Mouse (Mus musculus): Measurements from ENCODE around the gene Troap. TPM values are rescaled to one million over a fixed set of nuclear protein-coding genes. Genes with fewer than 3 reads are reported as not detected.

The Troap gene
- polyA plus RNA-seq (2014; fragmentation: Nextera tagmentation; extraction: Ambion mirVana), result 20.6 and 23.8 TPM in 2 replicates

GRCm38 (mm10) chr15:99074019-99074599 lies at the start of gene Troap:
TSS of gene Troap (plus strand) at chr15:99074575.
- Histone ChIP-seq H3K4me1 (ENCODE audit: control insufficient read depth, insufficient read depth, low read length) (peaks cover 4% of the 10 kb centered on the region), H3K4me2 (ENCODE audit: low read depth, low read length) (peak within 1 kb of the TSS; percentile 76), H3K9me3 (replicated peaks; ENCODE audit: control insufficient read depth, low read length) (no peaks in the 10 kb centered on the region), H3K27ac (replicated peaks; ENCODE audit: low read depth, low read length) (peak within 1 kb of the TSS; percentile 92), H3K36me3 (replicated peaks; ENCODE audit: control insufficient read depth, insufficient read depth, low read depth, low read length) (peaks cover 5% of the 10 kb centered on the region), H3K9ac (replicated peaks; ENCODE audit: low read length) (peak within 1 kb of the TSS; percentile 80), H3K27me3 (ENCODE audit: control insufficient read depth, insufficient read depth, low read length) (no peaks in the 10 kb centered on the region), H3K4me3 (ENCODE audit: low read depth, low read length) (peak within 1 kb of the TSS; percentile 46)
- 30% methylated on average over 9 of the region's 9 CpGs for WGBS
- DNase-seq (ENCODE audit: low spot score), result no peak
- peak; percentile 53; the same call in 1 of the 2 replicates for ATAC-seq (replicated peaks; ENCODE audit: insufficient number of reproducible peaks, low FRiP score, low TSS enrichment, low read depth)

- 24% methylated on average over 7 of the region's 8 CpGs for WGBS
- H3K27ac ChIP-seq (replicated peaks; ENCODE audit: low read depth, low read length), result no peak overlapping the region
- DNase-seq (ENCODE audit: low spot score) (peak; percentile 93), ATAC-seq (replicated peaks; ENCODE audit: insufficient number of reproducible peaks, low FRiP score, low TSS enrichment, low read depth) (no peak)
- no peak overlapping the region for H3K4me3 ChIP-seq (ENCODE audit: low read depth, low read length)
- H3K4me1 ChIP-seq (ENCODE audit: control insufficient read depth, insufficient read depth, low read length), result no peaks in the 10 kb centered on the region
- no peaks in the 10 kb centered on the region for H3K36me3 ChIP-seq (replicated peaks; ENCODE audit: control insufficient read depth, insufficient read depth, low read depth, low read length)
- H3K27me3 ChIP-seq (ENCODE audit: control insufficient read depth, insufficient read depth, low read length), result no peaks in the 10 kb centered on the region
- no peak overlapping the region for H3K4me2 ChIP-seq (ENCODE audit: low read depth, low read length)
- no peaks in the 10 kb centered on the region for H3K9me3 ChIP-seq (replicated peaks; ENCODE audit: control insufficient read depth, low read length)
- H3K9ac ChIP-seq (replicated peaks; ENCODE audit: low read length), result no peak overlapping the region
These were observed 49.6 kb upstream of the Troap start for GRCm38 (mm10) chr15:99024668-99025314.

GRCm38 (mm10) chr15:99025414-99025813 lies 49.0 kb upstream of the Troap start:
- no peak overlapping the region for H3K27ac ChIP-seq (replicated peaks; ENCODE audit: low read depth, low read length)
- DNase-seq (ENCODE audit: low spot score) (no peak), ATAC-seq (replicated peaks; ENCODE audit: insufficient number of reproducible peaks, low FRiP score, low TSS enrichment, low read depth) (no peak)
- H3K4me3 ChIP-seq (ENCODE audit: low read depth, low read length), result no peak overlapping the region
- no peak overlapping the region for H3K4me2 ChIP-seq (ENCODE audit: low read depth, low read length)
- no peaks in the 10 kb centered on the region for H3K36me3 ChIP-seq (replicated peaks; ENCODE audit: control insufficient read depth, insufficient read depth, low read depth, low read length)
- H3K4me1 ChIP-seq (ENCODE audit: control insufficient read depth, insufficient read depth, low read length), result no peaks in the 10 kb centered on the region
- H3K9ac ChIP-seq (replicated peaks; ENCODE audit: low read length), result no peak overlapping the region
- no peaks in the 10 kb centered on the region for H3K27me3 ChIP-seq (ENCODE audit: control insufficient read depth, insufficient read depth, low read length)
- 76% methylated on average over 13 of the region's 13 CpGs for WGBS
- no peaks in the 10 kb centered on the region for H3K9me3 ChIP-seq (replicated peaks; ENCODE audit: control insufficient read depth, low read length)

- H3K4me1 ChIP-seq (ENCODE audit: control insufficient read depth, insufficient read depth, low read length), result no peaks in the 10 kb centered on the region
- no peak for ATAC-seq (replicated peaks; ENCODE audit: insufficient number of reproducible peaks, low FRiP score, low TSS enrichment, low read depth)
- no peaks in the 10 kb centered on the region for H3K27me3 ChIP-seq (ENCODE audit: control insufficient read depth, insufficient read depth, low read length)
- no peaks in the 10 kb centered on the region for H3K36me3 ChIP-seq (replicated peaks; ENCODE audit: control insufficient read depth, insufficient read depth, low read depth, low read length)
- no peak overlapping the region for H3K27ac ChIP-seq (replicated peaks; ENCODE audit: low read depth, low read length)
- no peak overlapping the region for H3K4me2 ChIP-seq (ENCODE audit: low read depth, low read length)
- H3K4me3 ChIP-seq (ENCODE audit: low read depth, low read length), result no peak overlapping the region
- DNase-seq (ENCODE audit: low spot score), result peak; percentile 60
- 60% methylated on average over 4 of the region's 4 CpGs for WGBS
- no peak overlapping the region for H3K9ac ChIP-seq (replicated peaks; ENCODE audit: low read length)
- no peaks in the 10 kb centered on the region for H3K9me3 ChIP-seq (replicated peaks; ENCODE audit: control insufficient read depth, low read length)
These were observed 48.1 kb upstream of the Troap start for GRCm38 (mm10) chr15:99026259-99026658.

GRCm38 (mm10) chr15:99027116-99027515 lies 47.3 kb upstream of the Troap start:
- Histone ChIP-seq H3K4me1 (ENCODE audit: control insufficient read depth, insufficient read depth, low read length) (no peaks in the 10 kb centered on the region; the same call in 1 of the 2 replicates), H3K4me2 (ENCODE audit: low read depth, low read length) (no peak overlapping the region), H3K4me3 (ENCODE audit: low read depth, low read length) (no peak overlapping the region), H3K27ac (replicated peaks; ENCODE audit: low read depth, low read length) (no peak overlapping the region), H3K36me3 (replicated peaks; ENCODE audit: control insufficient read depth, insufficient read depth, low read depth, low read length) (no peaks in the 10 kb centered on the region), H3K9ac (replicated peaks; ENCODE audit: low read length) (no peak overlapping the region), H3K9me3 (replicated peaks; ENCODE audit: control insufficient read depth, low read length) (no peaks in the 10 kb centered on the region), H3K27me3 (ENCODE audit: control insufficient read depth, insufficient read depth, low read length) (no peaks in the 10 kb centered on the region)
- no peak for DNase-seq (ENCODE audit: low spot score)
- no peak for ATAC-seq (replicated peaks; ENCODE audit: insufficient number of reproducible peaks, low FRiP score, low TSS enrichment, low read depth)
- 69% methylated on average over 5 of the region's 5 CpGs for WGBS

- under 1% methylated on average over 10 of the region's 10 CpGs for WGBS
- Histone ChIP-seq H3K27ac (replicated peaks; ENCODE audit: low read depth, low read length) (peak overlapping the region; percentile 79), H3K4me2 (ENCODE audit: low read depth, low read length) (peak overlapping the region; percentile 83), H3K9ac (replicated peaks; ENCODE audit: low read length) (peak overlapping the region; percentile 65), H3K4me1 (ENCODE audit: control insufficient read depth, insufficient read depth, low read length) (no peaks in the 10 kb centered on the region; the same call in 1 of the 2 replicates), H3K4me3 (ENCODE audit: low read depth, low read length) (peak overlapping the region; percentile 45), H3K36me3 (replicated peaks; ENCODE audit: control insufficient read depth, insufficient read depth, low read depth, low read length) (no peaks in the 10 kb centered on the region), H3K27me3 (ENCODE audit: control insufficient read depth, insufficient read depth, low read length) (no peaks in the 10 kb centered on the region), H3K9me3 (replicated peaks; ENCODE audit: control insufficient read depth, low read length) (no peaks in the 10 kb centered on the region)
- DNase-seq (ENCODE audit: low spot score) (peak; percentile 53), ATAC-seq (replicated peaks; ENCODE audit: insufficient number of reproducible peaks, low FRiP score, low TSS enrichment, low read depth) (0 out of 2 replicates have a peak, but pooled peaks have one; percentile 6)
These were observed 45.4 kb upstream of the Troap start for GRCm38 (mm10) chr15:99028874-99029458.

- no peaks in the 10 kb centered on the region for H3K9me3 ChIP-seq (replicated peaks; ENCODE audit: control insufficient read depth, low read length)
- H3K27ac ChIP-seq (replicated peaks; ENCODE audit: low read depth, low read length), result peak within 1 kb of the TSS; percentile 79
- under 1% methylated on average over 52 of the region's 52 CpGs for WGBS
- H3K4me1 ChIP-seq (ENCODE audit: control insufficient read depth, insufficient read depth, low read length), result no peaks in the 10 kb centered on the region; the same call in 1 of the 2 replicates
- DNase-seq (ENCODE audit: low spot score), result peak; percentile 94
- peak within 1 kb of the TSS; percentile 65 for H3K9ac ChIP-seq (replicated peaks; ENCODE audit: low read length)
- ATAC-seq (replicated peaks; ENCODE audit: insufficient number of reproducible peaks, low FRiP score, low TSS enrichment, low read depth), result peak; percentile 89
- no peaks in the 10 kb centered on the region for H3K27me3 ChIP-seq (ENCODE audit: control insufficient read depth, insufficient read depth, low read length)
- peak within 1 kb of the TSS; percentile 45 for H3K4me3 ChIP-seq (ENCODE audit: low read depth, low read length)
- H3K4me2 ChIP-seq (ENCODE audit: low read depth, low read length), result peak within 1 kb of the TSS; percentile 83
- no peaks in the 10 kb centered on the region for H3K36me3 ChIP-seq (replicated peaks; ENCODE audit: control insufficient read depth, insufficient read depth, low read depth, low read length)
These were observed 44.5 kb upstream of the Troap start, which contains the start of gene Tuba1c for GRCm38 (mm10) chr15:99029619-99030584. TSS of gene Tuba1c (plus strand) at chr15:99029891.
